Mouse (Mus musculus) bone marrow, adult 2 months (tissue): ENCODE results near the gene Ppef2.

Experiments used
- CTCF ChIP-seq: fragments of 200-500 bp; IDR thresholded peaks from 2 replicates; pipeline ENCODE4 v1.5.1; 2011; ENCODE audit warnings: low read length, control low read depth; ENCODE audit not compliant: control insufficient read depth, insufficient read depth
- POLR2A ChIP-seq: fragments of 200-500 bp; IDR thresholded peaks from 2 replicates; pipeline ENCODE4 v1.6.1; 2011; ENCODE audit warnings: low read depth, mild to moderate bottlenecking, control low read depth, low read length, borderline replicate concordance; ENCODE audit not compliant: control insufficient read depth

- TF ChIP-seq CTCF (no peak), POLR2A (no peak)
Observed at GRCm38 (mm10) chr5:92215308-92215707, 40.8 kb downstream of the Ppef2 start, which contains the start of gene U90926.
